Mouse (Mus musculus) adipocyte (in vitro differentiated cells): ENCODE results near the gene Fxr2.

Experiments
- DNase-seq: peaks from one replicate; pipeline ENCODE4 v3.0.0-alpha.2; 2016; ENCODE audit warnings: low spot score

Gene Fxr2

GRCm38 (mm10) chr11:69657462-69657881, 24.7 kb downstream of the Fxr2 start:
- DNase-seq = no peak

GRCm38 (mm10) chr11:69661221-69661881, 28.6 kb downstream of the Fxr2 start:
- DNase-seq = peak; percentile 96

- peak; percentile 96 for DNase-seq
Measured at GRCm38 (mm10) chr11:69662213-69662966, 29.6 kb downstream of the Fxr2 start, which contains the start of gene Mpdu1. Gene Mpdu1 (minus strand): TSS chr11:69662642.

- peak; percentile 56 for DNase-seq
Measured at GRCm38 (mm10) chr11:69662967-69663671, 30.3 kb downstream of the Fxr2 start.

- peak; percentile 90 for DNase-seq
Measured at GRCm38 (mm10) chr11:69663795-69664194, 31.0 kb downstream of the Fxr2 start.

- no peak for DNase-seq
Measured at GRCm38 (mm10) chr11:69664841-69665240, 32.1 kb downstream of the Fxr2 start.

- no peak for DNase-seq
Measured at GRCm38 (mm10) chr11:69665457-69665960, 32.7 kb downstream of the Fxr2 start.

- peak; percentile 54 for DNase-seq
Measured at GRCm38 (mm10) chr11:69665961-69666664, 33.3 kb downstream of the Fxr2 start, which contains the start of gene Cd68. Gene Cd68 (minus strand): TSS chr11:69666153.

GRCm38 (mm10) chr11:69666665-69667005, 33.8 kb downstream of the Fxr2 start:
- no peak for DNase-seq

- peak; percentile 96 for DNase-seq
Measured at GRCm38 (mm10) chr11:69670786-69671725, 38.3 kb downstream of the Fxr2 start.

GRCm38 (mm10) chr11:69671726-69672124, 38.9 kb downstream of the Fxr2 start:
- no peak for DNase-seq

GRCm38 (mm10) chr11:69672211-69672706, 39.5 kb downstream of the Fxr2 start, which contains the start of gene Eif4a1:
Gene Eif4a1 (minus strand): TSS chr11:69672423.
- peak; percentile 100 for DNase-seq

- DNase-seq = no peak
Measured at GRCm38 (mm10) chr11:69679144-69679543, 46.4 kb downstream of the Fxr2 start.

GRCm38 (mm10) chr11:69680136-69680855, 47.5 kb downstream of the Fxr2 start:
- DNase-seq = no peak

GRCm38 (mm10) chr11:69681314-69682208, 48.8 kb downstream of the Fxr2 start, which contains the start of gene Senp3:
Gene Senp3 (minus strand): TSS chr11:69682084.
- DNase-seq = peak; percentile 94

- DNase-seq = no peak
Measured at GRCm38 (mm10) chr11:69682209-69682839, 49.5 kb downstream of the Fxr2 start.

- DNase-seq = peak; percentile 89
Measured at GRCm38 (mm10) chr11:69682840-69683533, 50.2 kb downstream of the Fxr2 start.

GRCm38 (mm10) chr11:69683576-69683975, 50.8 kb downstream of the Fxr2 start:
- no peak for DNase-seq
